Mouse (Mus musculus): ENCODE data around the gene Serpinb9c. TPM values are rescaled to one million over a fixed set of nuclear protein-coding genes. Genes with fewer than 3 reads are reported as not detected.

Gene Serpinb9c
- total and polyA plus RNA-seq, 2 experiments from 2014 or later = not detected

DNA sequence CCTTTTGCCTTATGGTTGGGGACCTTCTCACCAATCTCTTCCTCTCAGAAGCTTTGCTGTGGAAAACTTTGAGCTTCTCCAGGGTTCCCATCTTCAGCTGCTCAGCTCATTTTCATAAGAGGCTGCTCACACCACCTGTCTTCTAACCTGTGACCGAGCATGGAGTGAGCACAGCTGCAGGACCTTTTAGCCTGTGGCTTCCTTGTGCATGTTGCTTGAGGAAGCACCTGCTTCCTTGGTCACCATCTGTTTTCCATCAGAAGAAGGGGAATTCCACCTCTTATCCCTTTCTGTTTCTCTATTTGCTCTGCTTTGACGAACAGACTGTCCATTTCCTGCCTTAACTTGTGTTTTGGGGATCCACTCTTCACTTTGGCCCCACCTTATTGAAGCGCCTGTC, 46.5 kb downstream of the Serpinb9c start:
- Histone ChIP-seq H3K4me1 (ENCODE audit: control insufficient read depth, insufficient read depth) (no peaks in the 10 kb centered on the region), H3K4me2 (ENCODE audit: low read depth, low read length) (no peak overlapping the region), H3K36me3 (replicated peaks; ENCODE audit: control insufficient read depth, insufficient read depth, low read length) (no peaks in the 10 kb centered on the region), H3K9ac (replicated peaks; ENCODE audit: low read depth, low read length) (no peak overlapping the region), H3K9me3 (replicated peaks; ENCODE audit: control insufficient read depth, low read length) (no peaks in the 10 kb centered on the region), H3K27ac (ENCODE audit: low read depth) (no peak overlapping the region), H3K4me3 (ENCODE audit: low read depth, low read length) (no peak overlapping the region), H3K27me3 (ENCODE audit: control insufficient read depth, insufficient read depth, low read length) (no peaks in the 10 kb centered on the region)
- WGBS = 46% methylated on average over 3 of the region's 3 CpGs
- no peak for TF ChIP-seq CTCF (IDR thresholded peaks at IDR 0.05; ENCODE audit: low read depth)
- TF ChIP-seq EP300 (IDR thresholded peaks at IDR 0.05; ENCODE audit: low read depth) = no peak
- ATAC-seq (ENCODE audit: insufficient read depth, low read depth) = no peak
- no peak for DNase-seq (ENCODE audit: low spot score)

DNA sequence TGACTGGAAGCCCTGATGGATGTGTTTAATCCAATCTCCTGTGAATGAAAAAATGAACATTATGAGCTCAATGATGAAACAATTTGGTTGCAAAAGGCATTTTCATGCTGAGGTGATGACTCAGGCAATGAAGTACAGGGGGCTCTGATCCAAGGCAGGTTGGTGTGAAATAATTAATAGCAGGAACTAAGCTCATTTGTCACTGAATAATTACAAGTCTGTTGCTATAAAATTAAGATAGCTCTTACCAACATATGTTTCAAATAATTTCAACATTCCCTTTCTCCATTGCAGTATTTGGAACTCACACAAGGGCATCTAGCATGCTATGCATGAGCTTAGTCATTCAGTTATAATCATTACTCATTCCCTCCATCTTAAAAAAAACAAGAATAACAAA, 53.9 kb downstream of the Serpinb9c start:
- DNase-seq (ENCODE audit: low spot score) (no peak), ATAC-seq (ENCODE audit: insufficient read depth, low read depth) (no peak)
- H3K9me3 ChIP-seq (replicated peaks; ENCODE audit: control insufficient read depth, low read length) = no peaks in the 10 kb centered on the region
- H3K4me1 ChIP-seq (ENCODE audit: control insufficient read depth, insufficient read depth) = no peaks in the 10 kb centered on the region
- H3K4me2 ChIP-seq (ENCODE audit: low read depth, low read length) = no peak overlapping the region
- H3K27me3 ChIP-seq (ENCODE audit: control insufficient read depth, insufficient read depth, low read length) = no peaks in the 10 kb centered on the region
- H3K9ac ChIP-seq (replicated peaks; ENCODE audit: low read depth, low read length) = no peak overlapping the region
- TF ChIP-seq EP300 (IDR thresholded peaks at IDR 0.05; ENCODE audit: low read depth) = no peak
- TF ChIP-seq CTCF (IDR thresholded peaks at IDR 0.05; ENCODE audit: low read depth) = no peak
- no peaks in the 10 kb centered on the region for H3K36me3 ChIP-seq (replicated peaks; ENCODE audit: control insufficient read depth, insufficient read depth, low read length)
- H3K27ac ChIP-seq (ENCODE audit: low read depth) = no peak overlapping the region
- H3K4me3 ChIP-seq (ENCODE audit: low read depth, low read length) = no peak overlapping the region

Other genes with a start within 250 kb of the Serpinb9c start
- 46.1 and 66.6 TPM in 2 replicates for gene Serpinb6b, start 194.5 kb downstream of the Serpinb9c start, total RNA-seq (2014; rRNA removed; ENCODE audit: low replicate concordance)
- gene Serpinb6b, start 194.5 kb downstream of the Serpinb9c start, polyA plus RNA-seq (2015; fragmentation: Nextera tagmentation; extraction: Ambion mirVana) = 23.4 and 30.8 TPM in 2 replicates
- gene Serpinb9, start 156.5 kb downstream of the Serpinb9c start, total RNA-seq (2014; rRNA removed; ENCODE audit: low replicate concordance) = 3.9 and 5.5 TPM in 2 replicates
- 6.3 and 7.9 TPM in 2 replicates for gene Serpinb9, start 156.5 kb downstream of the Serpinb9c start, polyA plus RNA-seq (2015; fragmentation: Nextera tagmentation; extraction: Ambion mirVana)
- 0.23 and 0.81 TPM in 2 replicates for gene Serpinb9b, start 132.3 kb downstream of the Serpinb9c start, total RNA-seq (2014; rRNA removed; ENCODE audit: low replicate concordance)
- gene Serpinb9b, start 132.3 kb downstream of the Serpinb9c start, polyA plus RNA-seq (2015; fragmentation: Nextera tagmentation; extraction: Ambion mirVana) = 0.33 and 0.36 TPM in 2 replicates
- gene Serpinb1b, start 81.2 kb downstream of the Serpinb9c start, total RNA-seq (2014; rRNA removed; ENCODE audit: low replicate concordance) = 0.50 TPM in 1 of 2 replicates, not detected in the other
- gene Serpinb1b, start 81.2 kb downstream of the Serpinb9c start, polyA plus RNA-seq (2015; fragmentation: Nextera tagmentation; extraction: Ambion mirVana) = 0.22 TPM in 1 of 2 replicates, not detected in the other
- gene Serpinb9d, start 33.2 kb upstream of the Serpinb9c start, total RNA-seq (2014; rRNA removed; ENCODE audit: low replicate concordance) = not detected in 2 replicates
- gene Serpinb9d, start 33.2 kb upstream of the Serpinb9c start, polyA plus RNA-seq (2015; fragmentation: Nextera tagmentation; extraction: Ambion mirVana) = not detected in 2 replicates
- not detected in 2 replicates for gene Serpinb9e, start 89.9 kb upstream of the Serpinb9c start, total RNA-seq (2014; rRNA removed; ENCODE audit: low replicate concordance)
- gene Serpinb9e, start 89.9 kb upstream of the Serpinb9c start, polyA plus RNA-seq (2015; fragmentation: Nextera tagmentation; extraction: Ambion mirVana) = not detected in 2 replicates
- gene Serpinb9f, start 164.3 kb upstream of the Serpinb9c start, total RNA-seq (2014; rRNA removed; ENCODE audit: low replicate concordance) = not detected in 2 replicates
- gene Serpinb9f, start 164.3 kb upstream of the Serpinb9c start, polyA plus RNA-seq (2015; fragmentation: Nextera tagmentation; extraction: Ambion mirVana) = not detected in 2 replicates
- not detected in 2 replicates for gene Gm11397, start 236.0 kb upstream of the Serpinb9c start, total RNA-seq (2014; rRNA removed; ENCODE audit: low replicate concordance)
- gene Gm11397, start 236.0 kb upstream of the Serpinb9c start, polyA plus RNA-seq (2015; fragmentation: Nextera tagmentation; extraction: Ambion mirVana) = not detected in 2 replicates

All from heart, postnatal 0 days (tissue).